Mouse (Mus musculus): ENCODE measurements around the gene Armc12.
"Not testable (repeated sequence)": the region's sequence is repeated elsewhere in the genome, so short reads cannot be mapped to it uniquely, and the experiment has no call there.

DNA sequence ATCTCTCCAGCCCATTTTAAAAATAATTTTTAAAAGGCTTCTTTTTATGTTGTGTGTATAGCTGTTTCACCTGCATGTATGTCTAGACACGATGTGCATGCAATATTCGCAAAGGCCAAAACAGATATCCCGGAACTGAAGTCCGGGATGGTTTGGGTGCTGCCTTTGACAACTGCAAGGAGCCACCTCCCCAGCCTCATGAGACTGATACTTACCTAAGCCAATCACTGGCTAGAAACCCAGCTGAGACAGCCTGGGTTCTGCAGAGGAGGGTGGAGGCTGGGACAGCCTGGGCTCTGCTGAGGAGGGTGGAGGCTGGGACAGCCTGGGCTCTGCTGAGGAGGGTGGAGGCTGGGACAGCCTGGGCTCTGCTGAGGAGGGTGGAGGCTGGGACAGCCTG, 23.4 kb downstream of the Armc12 start:
- TF ChIP-seq CTCF (IDR thresholded peaks at IDR 0.05; ENCODE audit: low read depth, low read length); POLR2A (IDR thresholded peaks at IDR 0.05; ENCODE audit: borderline replicate concordance, low read depth, low read length): not testable (repeated sequence)

All from bone marrow macrophage, adult 2 months (primary cell).